Mouse (Mus musculus) liver, embryonic 16.5 days (tissue): ENCODE results near the gene Lrch4. TPM values are rescaled to one million over a fixed set of nuclear protein-coding genes. Genes with fewer than 3 reads are reported as not detected.

ENCODE experiments used
- ATAC-seq: fragments of 200-750 bp; cut with Nextera tagmentation; 2 replicates; pipeline ENCODE4 v1.8.0; 2017; ENCODE audit warnings: low read depth, mild to moderate bottlenecking, moderate number of reproducible peaks, moderate library complexity
- H3K27ac ChIP-seq: fragments of 300-500 bp; sonication (generic); 2 replicates; pipeline ENCODE4 v1.5.1; 2014; ENCODE audit warnings: mild to moderate bottlenecking, low read length
- H3K27me3 ChIP-seq: fragments of 300-500 bp; sonication (generic); 2 replicates; pipeline ENCODE4 v1.6.1; 2014; ENCODE audit warnings: low read depth, low read length, mixed read lengths; ENCODE audit not compliant: control insufficient read depth, insufficient read depth
- H3K36me3 ChIP-seq: fragments of 300-500 bp; sonication (generic); 2 replicates; pipeline ENCODE4 v1.6.1; 2014; ENCODE audit warnings: mild to moderate bottlenecking; ENCODE audit not compliant: control insufficient read depth, insufficient read depth
- H3K4me1 ChIP-seq: fragments of 300-500 bp; sonication (generic); 2 replicates; pipeline ENCODE4 v1.6.1; 2014; ENCODE audit warnings: low read depth, low read length, mixed read lengths; ENCODE audit not compliant: control insufficient read depth
- H3K4me2 ChIP-seq: fragments of 300-500 bp; sonication (generic); 2 replicates; pipeline ENCODE4 v1.6.1; 2014; ENCODE audit warnings: low read depth, low read length, mixed read lengths
- H3K4me3 ChIP-seq: fragments of 300-500 bp; sonication (generic); 2 replicates; pipeline ENCODE4 v1.5.1; 2014; ENCODE audit warnings: low read depth, mild to moderate bottlenecking, low read length
- H3K9ac ChIP-seq: fragments of 300-500 bp; sonication (generic); 2 replicates; pipeline ENCODE4 v1.6.1; 2014; ENCODE audit warnings: low read depth, low read length
- H3K9me3 ChIP-seq: fragments of 300-500 bp; sonication (generic); replicated peaks from 2 replicates; pipeline ENCODE4 v1.6.1; 2016; ENCODE audit warnings: low read length; ENCODE audit not compliant: control insufficient read depth
- WGBS: fragments of 180-500 bp; shearing (Covaris S2); extraction: QIAGEN DNeasy Blood & Tissue Kit; methylation state at CpG from one replicate; pipeline ENCODE4 v1.1.7; 2014; ENCODE audit not compliant: insufficient replicate concordance; 5-methylcytosine and 5-hydroxymethylcytosine counted together
- polyA plus RNA-seq: library from polyadenylated mRNA; unstranded; fragments of >200 nt; fragmentation: Nextera tagmentation; extraction: Ambion mirVana; gene quantifications from 2 replicates; pipeline ENCODE4 v1.2.1, GENCODE M21; 2015

The Lrch4 gene
- polyA plus RNA-seq, 1 experiment from 2014 or later = 25.1 TPM

DNA sequence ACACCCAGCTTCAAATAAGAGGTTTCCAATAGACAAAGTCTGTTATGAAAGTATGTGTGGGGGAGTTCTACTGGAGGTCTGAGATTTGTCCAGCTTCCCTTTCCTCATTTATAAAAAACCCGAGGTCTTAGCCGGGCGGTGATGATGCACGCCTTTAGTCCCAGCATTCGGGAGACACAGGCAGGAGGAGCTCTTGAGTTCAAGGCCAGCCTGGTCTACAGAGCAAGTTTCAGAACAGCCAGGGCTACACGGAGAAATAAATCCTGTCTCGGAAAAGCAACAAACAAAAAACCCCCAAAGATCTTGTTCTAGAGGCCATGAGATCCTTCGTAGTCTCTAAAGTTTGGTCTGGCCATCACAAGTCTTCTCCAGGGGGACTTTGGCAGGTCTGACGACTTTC, 930 bp upstream of the Lrch4 start:
- ATAC-seq = no peak
- no peaks in the 10 kb centered on the region for H3K27me3 ChIP-seq
- peak overlapping the region; percentile 73 for H3K9ac ChIP-seq
- peak overlapping the region; percentile 82 for H3K27ac ChIP-seq
- no peaks in the 10 kb centered on the region for H3K9me3 ChIP-seq
- H3K4me1 ChIP-seq = peaks cover 31% of the 10 kb centered on the region
- H3K4me2 ChIP-seq = peak overlapping the region; percentile 81
- no peaks in the 10 kb centered on the region for H3K36me3 ChIP-seq
- H3K4me3 ChIP-seq = peak overlapping the region; percentile 67
- under 1% methylated on average over 9 of the region's 9 CpGs for WGBS

DNA sequence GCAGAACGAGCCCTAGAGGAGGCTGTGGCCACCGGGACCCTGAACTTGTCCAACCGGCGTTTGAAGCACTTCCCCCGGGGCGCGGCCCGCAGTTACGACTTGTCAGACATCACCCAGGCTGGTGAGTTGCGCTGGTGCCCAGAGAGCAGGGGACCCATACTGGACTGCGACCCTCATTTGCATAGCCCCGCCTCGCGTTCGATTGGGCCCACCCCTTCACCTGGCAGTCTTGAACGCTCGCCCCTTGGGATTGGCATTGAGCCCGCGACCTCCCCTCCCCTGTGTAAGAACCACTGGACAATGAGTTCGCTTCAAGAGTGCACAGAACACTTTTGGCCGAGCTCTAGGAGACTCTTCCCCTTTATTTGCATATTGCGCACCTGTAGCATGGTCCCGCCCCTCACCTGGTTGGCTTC, 393 bp downstream of the Lrch4 start:
- peaks cover 31% of the 10 kb centered on the region for H3K4me1 ChIP-seq
- H3K27me3 ChIP-seq = no peaks in the 10 kb centered on the region
- under 1% methylated on average over 23 of the region's 23 CpGs for WGBS
- peak overlapping the region; percentile 92 for H3K4me2 ChIP-seq
- peak overlapping the region; percentile 78 for H3K4me3 ChIP-seq
- H3K9ac ChIP-seq = peak overlapping the region; percentile 83
- peaks cover 8% of the 10 kb centered on the region for H3K36me3 ChIP-seq
- peak; percentile 22 for ATAC-seq
- no peaks in the 10 kb centered on the region for H3K9me3 ChIP-seq
- peak overlapping the region; percentile 93 for H3K27ac ChIP-seq

DNA sequence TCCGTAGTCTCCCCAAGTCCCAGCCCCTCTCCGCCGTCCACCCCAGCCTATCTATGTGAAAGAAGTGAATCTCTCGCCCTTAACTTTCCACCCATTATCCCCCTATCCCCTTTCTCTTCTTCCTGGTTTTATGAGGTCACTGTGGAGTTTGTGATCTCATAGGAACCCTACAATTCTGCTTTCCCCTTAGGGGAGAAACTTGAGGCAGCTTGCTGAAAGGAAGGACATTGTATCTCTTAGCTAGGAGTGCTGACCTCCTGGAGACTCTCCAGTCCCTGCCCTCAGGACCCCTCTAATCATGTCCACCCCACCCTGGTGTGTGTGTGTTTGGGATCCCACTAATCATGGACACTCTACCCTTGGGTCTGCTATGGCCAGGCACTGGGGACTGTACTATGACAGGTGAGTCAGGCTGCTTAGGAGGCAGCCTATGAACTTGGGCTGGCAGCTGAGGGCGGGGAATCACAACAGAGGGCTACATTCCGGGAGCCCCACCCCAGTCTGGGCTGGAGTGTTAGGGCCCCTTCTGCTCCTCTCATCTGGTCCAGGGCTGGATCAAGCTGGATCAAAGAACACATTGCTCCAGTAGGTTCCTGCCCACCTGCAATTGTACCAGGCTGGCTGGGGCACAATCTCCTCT, 1.1 kb downstream of the Lrch4 start:
- no peak for ATAC-seq
- peak overlapping the region; percentile 92 for H3K4me2 ChIP-seq
- peaks cover 8% of the 10 kb centered on the region for H3K36me3 ChIP-seq
- H3K4me1 ChIP-seq = peaks cover 31% of the 10 kb centered on the region
- H3K4me3 ChIP-seq = peak overlapping the region; percentile 78
- peak overlapping the region; percentile 93 for H3K27ac ChIP-seq
- 4% methylated on average over 6 of the region's 6 CpGs for WGBS
- no peaks in the 10 kb centered on the region for H3K9me3 ChIP-seq
- no peaks in the 10 kb centered on the region for H3K27me3 ChIP-seq
- H3K9ac ChIP-seq = peak overlapping the region; percentile 83

- H3K9me3 ChIP-seq = no peaks in the 10 kb centered on the region
- peak overlapping the region; percentile 78 for H3K4me3 ChIP-seq
- H3K9ac ChIP-seq = peak overlapping the region; percentile 83
- WGBS = 13% methylated on average over 3 of the region's 3 CpGs
- ATAC-seq = no peak
- peak overlapping the region; percentile 92 for H3K4me2 ChIP-seq
- no peaks in the 10 kb centered on the region for H3K27me3 ChIP-seq
- peaks cover 12% of the 10 kb centered on the region for H3K36me3 ChIP-seq
- peaks cover 31% of the 10 kb centered on the region for H3K4me1 ChIP-seq
- H3K27ac ChIP-seq = peak overlapping the region; percentile 93
Measured at GRCm38 (mm10) chr5:137630602-137631001, 1.7 kb downstream of the Lrch4 start.

DNA sequence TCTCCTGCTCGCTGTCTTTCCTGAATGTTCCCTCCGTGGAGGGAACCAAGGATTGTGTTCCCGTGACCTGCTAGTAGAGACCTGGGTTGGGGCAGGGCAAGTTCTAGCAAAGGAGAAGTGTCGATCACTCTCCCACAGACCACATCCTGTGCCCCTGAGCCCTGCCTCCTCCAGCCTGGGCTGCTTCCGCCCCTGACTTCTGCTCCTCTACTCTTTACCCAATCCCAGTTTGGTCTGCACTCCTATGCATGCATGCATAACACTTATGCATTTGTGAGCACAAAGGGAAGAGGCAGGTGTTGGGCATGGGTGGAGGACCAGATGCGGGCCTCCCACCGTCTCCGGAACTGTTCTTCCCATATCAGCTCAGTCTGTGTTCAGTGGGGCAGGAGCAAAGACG, 2.2 kb downstream of the Lrch4 start:
- peak overlapping the region; percentile 92 for H3K4me2 ChIP-seq
- peaks cover 31% of the 10 kb centered on the region for H3K4me1 ChIP-seq
- H3K9ac ChIP-seq = peak overlapping the region; percentile 83
- ATAC-seq = no peak
- WGBS = 17% methylated on average over 9 of the region's 9 CpGs
- H3K4me3 ChIP-seq = peak overlapping the region; percentile 78
- H3K36me3 ChIP-seq = peaks cover 13% of the 10 kb centered on the region
- H3K27ac ChIP-seq = peak overlapping the region; percentile 93
- H3K9me3 ChIP-seq = no peaks in the 10 kb centered on the region
- H3K27me3 ChIP-seq = no peaks in the 10 kb centered on the region

GRCm38 (mm10) chr5:137631591-137631990, 2.7 kb downstream of the Lrch4 start:
- Histone ChIP-seq H3K9me3 (no peaks in the 10 kb centered on the region), H3K27ac (peak overlapping the region; percentile 77), H3K9ac (peak overlapping the region; percentile 30; the same call in 1 of the 2 replicates), H3K4me3 (peak overlapping the region; percentile 78), H3K4me2 (peak overlapping the region; percentile 92), H3K36me3 (peaks cover 15% of the 10 kb centered on the region), H3K4me1 (peaks cover 31% of the 10 kb centered on the region), H3K27me3 (no peaks in the 10 kb centered on the region)
- 17% methylated on average over 4 of the region's 4 CpGs for WGBS
- no peak for ATAC-seq

GRCm38 (mm10) chr5:137633397-137634084, 4.6 kb downstream of the Lrch4 start:
- no peak overlapping the region for H3K9ac ChIP-seq
- peaks cover 24% of the 10 kb centered on the region for H3K4me1 ChIP-seq
- H3K9me3 ChIP-seq = no peaks in the 10 kb centered on the region
- no peak overlapping the region for H3K4me3 ChIP-seq
- WGBS = 74% methylated on average over 12 of the region's 12 CpGs
- ATAC-seq = no peak
- H3K36me3 ChIP-seq = peaks cover 30% of the 10 kb centered on the region
- H3K27ac ChIP-seq = no peak overlapping the region
- H3K4me2 ChIP-seq = no peak overlapping the region
- no peaks in the 10 kb centered on the region for H3K27me3 ChIP-seq

- peaks cover 36% of the 10 kb centered on the region for H3K36me3 ChIP-seq
- H3K27ac ChIP-seq = no peak overlapping the region
- H3K27me3 ChIP-seq = peaks cover 4% of the 10 kb centered on the region
- H3K9ac ChIP-seq = no peak overlapping the region
- no peak for ATAC-seq
- no peaks in the 10 kb centered on the region for H3K9me3 ChIP-seq
- WGBS = 71% methylated on average over 7 of the region's 7 CpGs
- no peak overlapping the region for H3K4me3 ChIP-seq
- H3K4me1 ChIP-seq = peaks cover 2% of the 10 kb centered on the region
- no peak overlapping the region for H3K4me2 ChIP-seq
Measured at GRCm38 (mm10) chr5:137639472-137639871, 10.6 kb downstream of the Lrch4 start.

DNA sequence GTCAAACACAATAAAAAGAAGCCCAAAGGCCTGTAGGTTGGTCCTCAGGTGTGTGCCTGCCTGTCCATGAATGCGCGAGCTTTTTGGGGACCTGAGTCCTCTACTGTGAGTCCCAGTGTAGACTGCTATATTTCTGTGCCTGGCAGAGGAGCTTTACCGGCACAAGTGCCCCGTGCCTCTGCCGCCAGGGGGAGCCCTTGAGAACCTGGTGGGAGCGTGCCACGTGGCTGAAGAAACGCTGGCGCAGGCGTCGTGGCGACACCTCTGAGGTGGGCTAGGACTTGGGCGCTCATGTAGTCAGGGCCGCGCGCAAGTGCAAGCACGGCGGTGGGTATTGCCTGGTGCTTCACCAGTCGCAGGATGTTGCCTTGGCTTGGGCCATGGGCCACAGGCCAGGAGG, 12.1 kb downstream of the Lrch4 start, which contains the start of gene Sap25:
Sap25 (plus strand) TSS at position 281 of the 400 bp plus-strand sequence.
- peaks cover 15% of the 10 kb centered on the region for H3K4me1 ChIP-seq
- 73% methylated on average over 19 of the region's 19 CpGs for WGBS
- peaks cover 31% of the 10 kb centered on the region for H3K36me3 ChIP-seq
- ATAC-seq = no peak
- H3K9me3 ChIP-seq = no peaks in the 10 kb centered on the region
- no peak within 1 kb of the TSS for H3K4me3 ChIP-seq
- no peak within 1 kb of the TSS for H3K9ac ChIP-seq
- H3K4me2 ChIP-seq = no peak within 1 kb of the TSS
- no peak within 1 kb of the TSS for H3K27ac ChIP-seq
- peaks cover 17% of the 10 kb centered on the region for H3K27me3 ChIP-seq
